Mouse (Mus musculus) neural tube, embryonic 14.5 days (tissue): ENCODE results near the gene Adamtsl3. TPM values are rescaled to one million over a fixed set of nuclear protein-coding genes. Genes with fewer than 3 reads are reported as not detected.

Experiments
- ATAC-seq: fragments of 200-750 bp; cut with Nextera tagmentation; 2 replicates; pipeline ENCODE4 v1.8.0; 2017; ENCODE audit warnings: low read depth, mild to moderate bottlenecking, moderate TSS enrichment, moderate library complexity
- H3K27ac ChIP-seq: fragments of 300-500 bp; sonication (generic); 2 replicates; pipeline ENCODE4 v1.5.1; 2014; ENCODE audit warnings: low read depth, mild to moderate bottlenecking, control low read depth, low read length, moderate library complexity, mixed read lengths
- H3K27me3 ChIP-seq: fragments of 300-500 bp; sonication (generic); 2 replicates; pipeline ENCODE4 v1.6.1; 2014; ENCODE audit warnings: low read length; ENCODE audit not compliant: control insufficient read depth, insufficient read depth
- H3K36me3 ChIP-seq: fragments of 300-500 bp; sonication (generic); 2 replicates; pipeline ENCODE4 v1.6.1; 2014; ENCODE audit warnings: low read length, mixed read lengths; ENCODE audit not compliant: control insufficient read depth, insufficient read depth
- H3K4me1 ChIP-seq: fragments of 300-500 bp; sonication (generic); 2 replicates; pipeline ENCODE4 v1.6.1; 2014; ENCODE audit warnings: low read length; ENCODE audit not compliant: control insufficient read depth, insufficient read depth
- H3K4me2 ChIP-seq: fragments of 300-500 bp; sonication (generic); 2 replicates; pipeline ENCODE4 v1.6.1; 2014; ENCODE audit warnings: mild to moderate bottlenecking, low read depth, low read length, control low read depth
- H3K4me3 ChIP-seq: fragments of 300-500 bp; sonication (generic); 2 replicates; pipeline ENCODE4 v1.5.1; 2014; ENCODE audit warnings: low read depth, low read length, control low read depth, mixed read lengths
- H3K9ac ChIP-seq: fragments of 300-500 bp; sonication (generic); replicated peaks from 2 replicates; pipeline ENCODE4 v1.6.1; 2014; ENCODE audit warnings: low read depth, mild to moderate bottlenecking, control low read depth, low read length, mixed read lengths
- H3K9me3 ChIP-seq: fragments of 300-500 bp; sonication (generic); 2 replicates; pipeline ENCODE4 v1.6.1; 2016; ENCODE audit warnings: low read length; ENCODE audit not compliant: control insufficient read depth
- WGBS: fragments of 180-500 bp; shearing (Covaris S2); extraction: QIAGEN DNeasy Blood & Tissue Kit; methylation state at CpG from one replicate; pipeline ENCODE4 v1.1.7; 2014; 5-methylcytosine and 5-hydroxymethylcytosine counted together
- polyA plus RNA-seq: library from polyadenylated mRNA; unstranded; fragments of >200 nt; fragmentation: Nextera tagmentation; extraction: Ambion mirVana; gene quantifications from 2 replicates; pipeline ENCODE4 v1.2.1, GENCODE M21; 2014

The Adamtsl3 gene
- polyA plus RNA-seq, 1 experiment from 2014 or later: 1.4 TPM

DNA sequence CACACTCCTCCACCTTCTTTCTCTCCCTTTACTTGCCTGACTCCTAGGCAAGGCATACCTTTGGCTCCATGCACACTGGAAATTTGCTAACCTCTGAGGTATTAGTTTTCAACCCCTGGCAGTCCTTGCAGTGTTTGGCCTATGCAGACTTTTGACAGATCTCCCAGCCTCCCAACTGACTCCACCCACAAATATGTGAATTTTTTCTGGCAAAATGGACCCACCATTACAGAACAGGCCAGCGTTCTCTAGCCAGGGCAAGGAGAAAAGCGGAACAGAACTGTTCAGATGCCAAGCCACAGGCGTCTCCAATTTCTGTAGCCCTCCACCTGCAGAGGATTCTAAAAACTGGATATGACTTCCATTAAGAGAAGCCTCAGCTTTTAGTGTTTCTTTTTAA, 244.5 kb downstream of the Adamtsl3 start:
- H3K9ac ChIP-seq: no peak overlapping the region

DNA sequence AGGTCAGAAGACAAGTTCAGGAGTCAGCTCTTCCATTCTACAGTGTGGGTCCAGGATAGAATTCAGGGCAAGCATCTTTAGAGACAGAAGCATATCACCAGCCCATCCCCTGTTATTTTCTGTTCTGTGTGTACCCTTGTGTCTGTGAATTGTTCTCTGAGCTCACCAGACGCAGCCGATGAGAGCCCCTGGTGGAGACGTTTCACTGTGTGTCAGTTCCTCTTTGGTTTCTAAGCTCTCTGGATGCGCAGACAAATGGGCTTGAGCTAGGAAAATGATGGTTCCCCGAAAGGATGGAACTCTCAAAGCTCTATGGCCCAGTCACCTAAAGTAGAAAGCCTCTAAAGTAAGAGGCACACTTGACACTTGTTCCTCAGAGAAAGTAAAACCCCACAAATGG, 246.3 kb downstream of the Adamtsl3 start:
- H3K27me3 ChIP-seq: no peaks in the 10 kb centered on the region
- no peaks in the 10 kb centered on the region for H3K4me1 ChIP-seq
- WGBS: 73% methylated on average over 5 of the region's 5 CpGs

More for the DNA sequence above, 244.5 kb downstream of the Adamtsl3 start:
- no peak for ATAC-seq
- H3K4me3 ChIP-seq: no peak overlapping the region
- H3K27me3 ChIP-seq: no peaks in the 10 kb centered on the region
- no peak overlapping the region for H3K4me2 ChIP-seq
- H3K27ac ChIP-seq: no peak overlapping the region
- H3K36me3 ChIP-seq: no peaks in the 10 kb centered on the region
- H3K4me1 ChIP-seq: no peaks in the 10 kb centered on the region
- WGBS: 91% methylated on average over 3 of the region's 3 CpGs
- H3K9me3 ChIP-seq: no peaks in the 10 kb centered on the region

GRCm38 (mm10) chr7:82582534-82582933, 247.0 kb downstream of the Adamtsl3 start:
- no peak for ATAC-seq
- 89% methylated on average over 4 of the region's 4 CpGs for WGBS
- Histone ChIP-seq H3K4me1 (no peaks in the 10 kb centered on the region), H3K36me3 (no peaks in the 10 kb centered on the region), H3K9ac (no peak overlapping the region), H3K27me3 (no peaks in the 10 kb centered on the region), H3K9me3 (no peaks in the 10 kb centered on the region), H3K4me3 (no peak overlapping the region), H3K27ac (no peak overlapping the region), H3K4me2 (no peak overlapping the region)

More for the DNA sequence above, 246.3 kb downstream of the Adamtsl3 start:
- no peak for ATAC-seq
- Histone ChIP-seq H3K9me3 (no peaks in the 10 kb centered on the region), H3K4me3 (no peak overlapping the region), H3K27ac (no peak overlapping the region), H3K9ac (no peak overlapping the region), H3K36me3 (no peaks in the 10 kb centered on the region), H3K4me2 (no peak overlapping the region)

DNA sequence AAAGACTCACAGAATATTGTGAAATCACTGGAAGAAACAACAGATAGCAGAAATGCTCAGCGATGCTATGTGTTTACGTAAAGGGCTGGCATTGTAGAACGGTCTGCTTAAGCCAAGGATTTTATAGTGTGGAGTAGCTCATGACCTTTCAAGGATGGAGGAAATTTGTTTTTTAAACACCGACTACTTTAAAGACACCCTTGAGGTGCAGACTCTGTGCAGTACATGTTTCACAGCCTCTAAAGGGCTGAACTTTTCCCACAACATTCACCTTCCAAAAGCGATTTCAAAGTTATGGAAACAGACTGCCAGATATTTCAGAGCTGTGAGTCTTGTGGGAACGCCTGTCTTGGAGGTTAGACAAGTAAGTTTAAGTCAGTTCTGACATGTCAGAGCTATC, 255.4 kb downstream of the Adamtsl3 start:
- Histone ChIP-seq H3K27ac (no peak overlapping the region), H3K4me2 (no peak overlapping the region), H3K36me3 (no peaks in the 10 kb centered on the region), H3K4me1 (no peaks in the 10 kb centered on the region), H3K9ac (no peak overlapping the region), H3K27me3 (no peaks in the 10 kb centered on the region), H3K9me3 (no peaks in the 10 kb centered on the region), H3K4me3 (no peak overlapping the region)
- ATAC-seq: no peak
- WGBS: 90% methylated on average over 6 of the region's 6 CpGs

- 84% methylated on average over 4 of the region's 4 CpGs for WGBS
- ATAC-seq: no peak
- no peaks in the 10 kb centered on the region for H3K36me3 ChIP-seq
These were observed 266.5 kb downstream of the Adamtsl3 start for GRCm38 (mm10) chr7:82602008-82602407.

DNA sequence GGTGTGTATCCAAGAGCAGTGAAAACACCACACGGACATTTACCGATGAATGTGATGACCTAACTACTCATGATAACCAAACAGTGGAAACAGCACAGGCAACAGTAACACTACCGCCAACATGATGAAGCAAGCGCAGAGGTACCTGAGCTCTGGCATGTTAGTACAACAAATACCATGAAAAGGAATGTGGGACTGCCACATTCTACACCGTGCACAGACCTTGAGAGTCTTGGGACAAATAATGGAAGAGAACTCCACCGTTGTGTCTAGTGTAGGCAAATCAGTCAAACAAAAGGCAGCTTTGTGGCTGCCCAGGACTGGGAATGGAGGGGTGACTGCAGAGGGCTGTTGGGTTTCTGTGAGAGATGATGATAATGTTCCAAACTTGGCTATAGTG, 269.9 kb downstream of the Adamtsl3 start:
- ATAC-seq: no peak
- no peak overlapping the region for H3K4me2 ChIP-seq

More at GRCm38 (mm10) chr7:82602008-82602407, 266.5 kb downstream of the Adamtsl3 start:
- Histone ChIP-seq H3K4me3 (no peak overlapping the region), H3K4me1 (no peaks in the 10 kb centered on the region), H3K27me3 (no peaks in the 10 kb centered on the region), H3K9me3 (no peaks in the 10 kb centered on the region), H3K27ac (no peak overlapping the region), H3K9ac (no peak overlapping the region), H3K4me2 (no peak overlapping the region)

GRCm38 (mm10) chr7:82609629-82610028, 274.1 kb downstream of the Adamtsl3 start:
- Histone ChIP-seq H3K9ac (no peak overlapping the region), H3K4me2 (no peak overlapping the region), H3K36me3 (no peaks in the 10 kb centered on the region), H3K4me1 (no peaks in the 10 kb centered on the region), H3K4me3 (no peak overlapping the region), H3K27ac (no peak overlapping the region), H3K9me3 (no peaks in the 10 kb centered on the region), H3K27me3 (no peaks in the 10 kb centered on the region)
- no peak for ATAC-seq
- 69% methylated on average over 3 of the region's 3 CpGs for WGBS

More for the DNA sequence above, 269.9 kb downstream of the Adamtsl3 start:
- Histone ChIP-seq H3K36me3 (no peaks in the 10 kb centered on the region), H3K27ac (no peak overlapping the region), H3K9ac (no peak overlapping the region), H3K4me3 (no peak overlapping the region), H3K27me3 (no peaks in the 10 kb centered on the region), H3K9me3 (no peaks in the 10 kb centered on the region), H3K4me1 (no peaks in the 10 kb centered on the region)
- WGBS: 84% methylated on average over 6 of the region's 6 CpGs

GRCm38 (mm10) chr7:82625342-82625741, 289.8 kb downstream of the Adamtsl3 start:
- WGBS: 34% methylated on average over 7 of the region's 7 CpGs

GRCm38 (mm10) chr7:82647183-82647582, 311.7 kb downstream of the Adamtsl3 start:
- Histone ChIP-seq H3K36me3 (no peaks in the 10 kb centered on the region), H3K4me2 (no peak overlapping the region), H3K27me3 (no peaks in the 10 kb centered on the region), H3K4me3 (no peak overlapping the region), H3K9me3 (no peaks in the 10 kb centered on the region), H3K9ac (no peak overlapping the region), H3K4me1 (peaks cover 6% of the 10 kb centered on the region; the same call in 1 of the 2 replicates), H3K27ac (no peak overlapping the region)
- 87% methylated on average over 3 of the region's 3 CpGs for WGBS
- ATAC-seq: no peak

More at GRCm38 (mm10) chr7:82625342-82625741, 289.8 kb downstream of the Adamtsl3 start:
- H3K4me2 ChIP-seq: no peak overlapping the region
- H3K27me3 ChIP-seq: no peaks in the 10 kb centered on the region
- H3K9me3 ChIP-seq: no peaks in the 10 kb centered on the region
- no peak overlapping the region for H3K27ac ChIP-seq
- H3K4me1 ChIP-seq: no peaks in the 10 kb centered on the region
- no peak overlapping the region for H3K4me3 ChIP-seq
- no peaks in the 10 kb centered on the region for H3K36me3 ChIP-seq
- H3K9ac ChIP-seq: no peak overlapping the region
- no peak for ATAC-seq
